Mouse (Mus musculus) small intestine, adult 2 months (tissue): ENCODE results near the gene Fam92b. TPM values are rescaled to one million over a fixed set of nuclear protein-coding genes. Genes with fewer than 3 reads are reported as not detected.

Experiments
- H3K27ac ChIP-seq: fragments of 200-500 bp; 2 replicates; pipeline ENCODE4 v1.5.1; 2012; ENCODE audit warnings: low read depth, low read length, control low read depth, inconsistent platforms; ENCODE audit not compliant: insufficient read depth
- H3K27me3 ChIP-seq: fragments of 200-500 bp; 2 replicates; pipeline ENCODE4 v1.6.1; 2012; ENCODE audit warnings: mild to moderate bottlenecking, moderate library complexity, low read length, inconsistent platforms; ENCODE audit not compliant: control insufficient read depth, insufficient read depth
- H3K36me3 ChIP-seq: fragments of 200-500 bp; 2 replicates; pipeline ENCODE4 v1.6.1; 2012; ENCODE audit warnings: mild to moderate bottlenecking, low read length, control low read depth, inconsistent platforms; ENCODE audit not compliant: control insufficient read depth, insufficient read depth
- H3K4me1 ChIP-seq: fragments of 200-500 bp; 2 replicates; pipeline ENCODE4 v1.6.1; 2012; ENCODE audit warnings: low read length, inconsistent platforms, mixed read lengths; ENCODE audit not compliant: control insufficient read depth, insufficient read depth, insufficient read length
- H3K4me3 ChIP-seq: fragments of 200-500 bp; 2 replicates; pipeline ENCODE4 v1.5.1; 2012; ENCODE audit warnings: low read depth, mild to moderate bottlenecking, control low read depth, inconsistent platforms, low read length, moderate library complexity
- CTCF ChIP-seq: fragments of 200-500 bp; IDR thresholded peaks from 2 replicates; pipeline ENCODE4 v1.5.1; 2012; ENCODE audit warnings: low read depth, mild to moderate bottlenecking, control low read depth, inconsistent platforms, low read length, moderate library complexity, mixed read lengths; ENCODE audit not compliant: insufficient replicate concordance, insufficient read length; ENCODE audit errors: extremely low read depth
- POLR2A ChIP-seq: fragments of 200-500 bp; IDR thresholded peaks from 2 replicates; pipeline ENCODE4 v1.6.1; 2012; ENCODE audit warnings: low read depth, mild to moderate bottlenecking, control low read depth, inconsistent platforms, low read length, moderate library complexity
- WGBS: fragments of 180-500 bp; shearing (Covaris S2); methylation state at CpG from one replicate; pipeline ENCODE4 v1.1.7; 2018; 5-methylcytosine and 5-hydroxymethylcytosine counted together
- polyA plus RNA-seq: library from polyadenylated mRNA; depleted of rRNA; stranded (reverse); fragments of >200 nt; gene quantifications from 2 replicates; pipeline ENCODE4 v1.2.3, GENCODE M21; 2012

Fam92b gene
- polyA plus RNA-seq, 1 experiment = not detected

DNA sequence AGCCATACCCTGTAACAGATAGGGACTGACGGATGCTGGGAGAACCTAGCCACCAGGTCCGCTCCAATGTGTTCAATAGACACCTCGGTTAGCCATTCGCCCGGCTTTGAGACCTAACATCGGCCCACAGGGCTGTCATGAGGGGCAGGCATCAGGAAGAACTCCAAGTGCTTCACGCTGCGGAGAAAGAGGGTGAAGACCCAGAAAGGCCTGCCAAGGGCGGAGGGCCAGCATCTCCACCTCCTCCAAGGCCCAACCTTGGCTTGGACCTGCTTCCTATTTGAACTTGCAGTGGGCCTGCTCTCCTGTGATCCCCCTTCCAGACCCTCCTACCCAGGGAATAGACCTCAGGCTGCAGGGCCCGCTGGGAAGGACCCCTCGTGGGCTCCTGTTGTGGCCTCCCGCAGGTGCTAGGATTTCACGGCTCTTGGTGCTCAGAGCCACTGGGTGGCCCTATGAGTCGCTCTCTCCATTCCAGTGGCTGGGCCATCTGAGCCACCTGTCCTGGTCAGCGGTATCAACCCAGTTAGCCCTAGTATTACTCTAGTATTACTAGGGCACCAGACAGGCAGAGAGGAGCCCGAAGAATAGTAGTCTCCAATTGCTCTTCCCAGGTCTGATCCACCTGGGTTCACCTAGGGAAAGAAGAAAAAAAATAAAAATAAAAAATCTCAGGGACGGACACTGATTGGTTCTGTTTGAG lies 13.0 kb upstream of the Fam92b start:
- TF ChIP-seq POLR2A (no peak), CTCF (no peak)
- H3K4me3 ChIP-seq = no peak overlapping the region
- peaks cover 13% of the 10 kb centered on the region for H3K4me1 ChIP-seq
- no peaks in the 10 kb centered on the region for H3K27me3 ChIP-seq
- no peaks in the 10 kb centered on the region for H3K36me3 ChIP-seq
- H3K27ac ChIP-seq = 0 out of 2 replicates have a peak overlapping the region, but pooled peaks have one; percentile 9
- 85% methylated on average over 17 of the region's 17 CpGs for WGBS

DNA sequence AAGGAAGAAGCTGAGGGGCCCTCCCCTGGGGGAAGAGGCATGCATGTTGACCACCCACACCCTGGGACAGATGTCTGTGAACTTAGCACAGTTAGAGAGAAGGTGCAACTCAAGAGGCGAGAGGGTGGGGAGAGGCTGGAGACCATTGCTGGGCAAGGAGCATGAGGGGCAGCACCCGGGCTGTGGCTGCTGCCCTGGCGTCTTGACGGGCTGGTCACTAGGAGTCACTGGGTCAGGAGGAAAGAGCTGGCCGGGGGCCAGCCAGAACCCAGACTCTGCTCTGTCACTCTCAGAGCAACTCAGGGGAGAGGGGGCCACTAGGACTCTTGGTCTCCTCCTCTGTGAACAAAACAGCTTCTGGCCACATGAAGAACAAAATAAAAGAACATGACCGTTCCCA lies 12.2 kb upstream of the Fam92b start:
- Histone ChIP-seq H3K4me1 (peaks cover 15% of the 10 kb centered on the region), H3K27me3 (no peaks in the 10 kb centered on the region), H3K36me3 (no peaks in the 10 kb centered on the region), H3K27ac (no peak overlapping the region), H3K4me3 (no peak overlapping the region)
- TF ChIP-seq POLR2A = no peak
- no peak for TF ChIP-seq CTCF
- WGBS = 74% methylated on average over 6 of the region's 6 CpGs

- no peaks in the 10 kb centered on the region for H3K27me3 ChIP-seq
- 54% methylated on average over 6 of the region's 6 CpGs for WGBS
- TF ChIP-seq CTCF (no peak), POLR2A (no peak)
- H3K36me3 ChIP-seq = no peaks in the 10 kb centered on the region
- no peak overlapping the region for H3K27ac ChIP-seq
- peaks cover 15% of the 10 kb centered on the region for H3K4me1 ChIP-seq
- H3K4me3 ChIP-seq = no peak overlapping the region
Observed at GRCm38 (mm10) chr8:120188510-120188909, 11.2 kb upstream of the Fam92b start.

- 72% methylated on average over 8 of the region's 8 CpGs for WGBS
- Histone ChIP-seq H3K27ac (no peak overlapping the region), H3K36me3 (no peaks in the 10 kb centered on the region), H3K4me3 (no peak overlapping the region), H3K27me3 (no peaks in the 10 kb centered on the region), H3K4me1 (peaks cover 15% of the 10 kb centered on the region)
- no peak for TF ChIP-seq POLR2A
- no peak for TF ChIP-seq CTCF
Observed at GRCm38 (mm10) chr8:120186454-120186853, 9.2 kb upstream of the Fam92b start.

DNA sequence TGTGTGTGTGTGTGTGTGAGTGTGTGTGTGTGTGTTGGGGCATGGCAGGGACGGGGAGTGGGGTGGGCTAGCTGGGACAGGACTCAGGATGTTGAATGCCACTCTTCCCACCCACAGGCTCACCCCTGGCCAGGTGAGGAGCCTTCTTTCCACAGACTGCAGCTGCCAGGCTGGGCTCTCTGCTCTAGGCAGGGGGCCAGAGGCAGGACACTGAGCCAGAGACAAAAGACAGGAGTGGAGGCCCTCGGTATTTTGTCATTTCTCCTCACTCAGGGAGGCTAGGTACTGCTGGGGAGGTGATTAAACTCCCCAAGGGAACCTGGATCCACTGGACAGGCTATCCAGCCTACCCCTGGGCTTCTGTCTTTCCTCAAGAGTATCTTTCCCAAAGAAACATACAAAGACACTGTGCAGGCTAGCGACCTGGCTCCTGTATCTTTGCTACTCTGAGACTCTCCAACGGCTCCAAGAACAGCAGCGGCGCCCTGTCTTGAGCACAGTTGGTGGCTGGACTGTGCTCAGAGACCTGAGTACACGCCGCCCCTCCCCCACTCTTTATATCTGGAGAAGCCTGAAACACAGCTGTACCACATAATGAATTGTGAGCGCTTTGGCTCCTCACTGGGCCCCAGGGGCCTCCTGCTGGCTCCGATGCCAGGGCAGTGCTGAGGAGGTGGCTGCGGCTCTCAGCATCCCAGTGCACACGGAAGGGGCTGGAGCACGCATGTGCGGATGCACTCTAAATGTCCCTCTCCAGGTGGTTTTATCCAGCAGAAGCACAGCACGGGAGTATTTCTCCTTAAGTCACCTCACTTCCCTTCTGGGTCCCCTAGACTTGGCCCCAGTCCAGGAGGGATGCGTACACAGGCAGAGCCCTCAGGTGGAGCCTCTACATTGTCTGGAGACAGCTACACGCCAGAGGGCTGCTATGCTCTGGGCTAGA lies 7.9 kb upstream of the Fam92b start:
- TF ChIP-seq CTCF = no peak
- no peak for TF ChIP-seq POLR2A
- 25% methylated on average over 16 of the region's 17 CpGs for WGBS
- no peak overlapping the region for H3K27ac ChIP-seq
- H3K27me3 ChIP-seq = no peaks in the 10 kb centered on the region
- H3K36me3 ChIP-seq = no peaks in the 10 kb centered on the region
- no peak overlapping the region for H3K4me3 ChIP-seq
- H3K4me1 ChIP-seq = peaks cover 10% of the 10 kb centered on the region

DNA sequence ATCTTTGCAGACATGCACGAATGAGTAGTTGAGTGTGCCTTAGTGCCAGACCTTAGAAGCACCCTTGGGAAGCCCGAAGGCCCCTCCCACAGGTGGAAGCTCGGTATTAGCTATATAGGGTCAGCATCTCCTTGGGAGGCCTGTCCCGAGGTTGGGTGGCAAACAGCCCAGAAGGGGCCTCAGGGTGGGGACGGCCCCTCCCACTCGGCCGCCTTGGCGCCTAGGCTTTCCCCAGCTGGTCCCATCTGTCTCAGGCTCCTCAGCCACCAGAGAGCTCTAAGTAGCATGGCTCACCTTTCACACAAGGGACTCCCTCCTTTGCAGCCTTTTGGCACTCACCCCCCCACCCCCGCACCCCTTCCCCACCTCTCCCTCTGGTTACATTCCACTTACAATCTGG lies 7.1 kb upstream of the Fam92b start:
- no peaks in the 10 kb centered on the region for H3K36me3 ChIP-seq
- H3K4me3 ChIP-seq = no peak overlapping the region
- TF ChIP-seq CTCF (no peak), POLR2A (no peak)
- peaks cover 10% of the 10 kb centered on the region for H3K4me1 ChIP-seq
- no peaks in the 10 kb centered on the region for H3K27me3 ChIP-seq
- H3K27ac ChIP-seq = no peak overlapping the region
- WGBS = 24% methylated on average over 9 of the region's 9 CpGs

DNA sequence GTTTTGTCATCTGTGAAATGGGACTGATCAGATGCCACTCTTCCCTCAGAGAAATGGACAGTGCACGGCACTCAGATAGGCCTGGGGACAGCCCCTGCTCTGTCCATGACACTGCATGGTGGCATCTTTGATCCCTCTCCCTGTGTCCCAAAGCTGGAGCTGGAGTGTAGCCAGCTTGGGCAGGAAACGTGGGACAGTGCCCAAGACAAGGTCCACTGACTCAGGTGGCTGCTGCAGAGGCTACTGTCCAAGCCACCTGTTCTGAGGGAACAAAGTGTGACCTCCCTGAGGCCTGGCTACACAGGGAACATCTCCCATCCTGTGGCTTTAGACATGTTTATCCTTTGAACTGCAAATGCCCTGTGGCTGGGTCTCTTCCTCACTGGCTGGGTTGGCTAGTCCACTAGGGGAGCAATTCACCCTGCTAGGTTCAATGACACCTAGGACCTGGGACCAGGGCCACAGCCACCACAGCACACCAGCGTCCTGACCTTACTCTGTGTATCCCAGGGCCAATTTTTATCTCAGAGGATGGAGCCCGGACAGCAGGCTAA lies 4.7 kb upstream of the Fam92b start:
- Histone ChIP-seq H3K27me3 (peaks cover 11% of the 10 kb centered on the region; the same call in 1 of the 2 replicates), H3K36me3 (no peaks in the 10 kb centered on the region), H3K4me1 (peaks cover 10% of the 10 kb centered on the region), H3K4me3 (no peak overlapping the region), H3K27ac (no peak overlapping the region)
- 61% methylated on average over 4 of the region's 4 CpGs for WGBS
- TF ChIP-seq CTCF = no peak
- TF ChIP-seq POLR2A = no peak
